Mouse (Mus musculus) hindbrain, postnatal 0 days (tissue): ENCODE measurements at regions not wholly inside any gene's neighbourhood (a gene's known extent, or its start where the extent isn't known, plus 50 kb on each side); places are given as distances from the start of the nearest gene placed in this dataset.

Experiments used
- ATAC-seq: fragments of 200-750 bp; cut with Nextera tagmentation; 2 replicates; pipeline ENCODE4 v1.8.0; 2017; ENCODE audit warnings: mild to moderate bottlenecking, moderate TSS enrichment, moderate library complexity
- DNase-seq: peaks from one replicate; pipeline ENCODE4 v3.0.0-alpha.2; 2015; ENCODE audit warnings: low spot score
- H3K27ac ChIP-seq: fragments of 300-500 bp; sonication (generic); 2 replicates; pipeline ENCODE4 v1.5.1; 2014; ENCODE audit warnings: mild to moderate bottlenecking
- H3K27me3 ChIP-seq: fragments of 300-500 bp; sonication (generic); 2 replicates; pipeline ENCODE4 v1.6.1; 2014; ENCODE audit warnings: low read length, mixed read lengths; ENCODE audit not compliant: insufficient read depth
- H3K36me3 ChIP-seq: fragments of 300-500 bp; sonication (generic); 2 replicates; pipeline ENCODE4 v1.6.1; 2014; ENCODE audit warnings: low read length, mixed read lengths; ENCODE audit not compliant: insufficient read depth
- H3K4me1 ChIP-seq: fragments of 300-500 bp; sonication (generic); 2 replicates; pipeline ENCODE4 v1.6.1; 2014; ENCODE audit warnings: antibody characterized with exemption, low read length, mixed read lengths; ENCODE audit not compliant: insufficient read depth
- H3K4me2 ChIP-seq: fragments of 300-500 bp; sonication (generic); 2 replicates; pipeline ENCODE4 v1.6.1; 2014; ENCODE audit warnings: low read depth, mild to moderate bottlenecking, low read length, moderate library complexity, mixed read lengths
- H3K4me3 ChIP-seq: fragments of 300-500 bp; sonication (generic); 2 replicates; pipeline ENCODE4 v1.5.1; 2014; ENCODE audit warnings: low read length
- H3K9ac ChIP-seq: fragments of 300-500 bp; sonication (generic); replicated peaks from 2 replicates; pipeline ENCODE4 v1.6.1; 2014; ENCODE audit warnings: mild to moderate bottlenecking, low read length, moderate library complexity, mixed read lengths
- H3K9me3 ChIP-seq: fragments of 300-500 bp; sonication (generic); 2 replicates; pipeline ENCODE4 v1.6.1; 2016; ENCODE audit warnings: low read length, mixed read lengths
- CTCF ChIP-seq: IDR thresholded peaks from 2 replicates; pipeline ENCODE4 v1.5.1; 2016; ENCODE audit warnings: antibody characterized with exemption, control low read depth, low read depth
- WGBS: fragments of 180-500 bp; shearing (Covaris S2); extraction: QIAGEN DNeasy Blood & Tissue Kit; methylation state at CpG from one replicate; pipeline ENCODE4 v1.1.7; 2014; 5-methylcytosine and 5-hydroxymethylcytosine counted together

DNA sequence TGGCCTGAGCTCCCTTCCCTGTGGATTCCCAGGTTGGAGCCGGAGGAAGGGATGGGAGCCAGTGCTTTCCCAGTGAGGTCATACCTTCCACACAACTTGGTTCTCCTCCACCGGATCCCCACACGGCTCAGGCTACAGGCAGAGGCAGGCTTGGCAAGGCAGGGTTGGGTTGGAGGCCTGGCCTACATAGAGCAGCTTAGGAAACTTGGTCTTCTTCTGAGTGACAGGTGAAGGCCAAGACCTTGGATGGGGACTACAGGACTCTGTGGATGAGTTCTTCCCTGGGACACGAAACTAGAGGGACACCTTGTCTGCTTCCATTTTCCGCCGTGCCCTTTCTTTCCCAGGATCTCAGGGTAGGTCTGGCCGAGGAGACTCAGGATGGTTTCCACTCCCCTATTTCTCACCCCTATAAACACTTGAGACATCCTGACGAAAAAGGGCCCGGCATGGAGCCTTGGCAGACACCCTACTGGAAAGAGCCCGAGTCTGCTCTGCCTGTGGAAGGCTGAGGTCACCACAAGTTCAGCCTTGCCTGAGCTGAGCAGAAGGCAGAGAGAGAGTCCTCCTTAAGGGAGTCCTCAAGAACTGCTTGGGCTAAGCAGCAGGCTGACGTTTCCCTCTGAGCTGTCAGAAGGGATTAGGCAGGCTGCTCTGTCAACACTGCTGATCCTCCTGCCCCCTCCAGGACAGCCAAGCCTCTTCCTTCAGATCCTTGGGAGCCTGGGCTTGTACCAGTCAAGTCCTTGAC, 207.5 kb upstream of the Tle3 start:
- H3K4me2 ChIP-seq = no peak overlapping the region
- ATAC-seq = no peak
- no peak for DNase-seq
- 0 out of 2 replicates have a peak, but pooled peaks cover 10% of the 10 kb centered on the region for H3K4me1 ChIP-seq
- H3K9me3 ChIP-seq = no peaks in the 10 kb centered on the region
- TF ChIP-seq CTCF = 0 out of 2 replicates have a peak, but pooled peaks have one; percentile 2
- 73% methylated on average over 11 of the region's 11 CpGs for WGBS
- H3K36me3 ChIP-seq = no peaks in the 10 kb centered on the region
- H3K27me3 ChIP-seq = no peaks in the 10 kb centered on the region
- no peak overlapping the region for H3K9ac ChIP-seq
- no peak overlapping the region for H3K4me3 ChIP-seq
- no peak overlapping the region for H3K27ac ChIP-seq

DNA sequence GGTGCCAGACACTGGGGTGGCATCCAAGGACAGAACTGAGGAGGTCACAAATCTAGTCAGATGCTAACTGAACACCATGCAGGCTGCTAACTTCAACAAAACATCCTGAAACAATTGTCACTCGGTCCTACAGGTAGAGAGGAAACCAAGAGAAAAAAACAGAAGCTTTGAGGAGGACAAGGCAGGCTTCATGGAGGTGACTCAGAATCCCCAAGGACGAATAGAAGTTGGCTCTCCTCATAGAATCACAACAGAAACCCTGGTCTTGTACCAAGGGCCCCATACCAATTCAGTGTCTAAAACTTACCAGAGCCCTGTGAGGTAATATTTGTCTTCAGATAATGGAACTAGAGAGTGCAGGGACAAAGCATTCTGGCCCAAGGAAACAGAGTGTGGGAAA, 206.1 kb upstream of the Tle3 start:
- TF ChIP-seq CTCF = no peak
- ATAC-seq (no peak), DNase-seq (no peak)
- no peak overlapping the region for H3K27ac ChIP-seq
- no peak overlapping the region for H3K4me3 ChIP-seq
- H3K36me3 ChIP-seq = no peaks in the 10 kb centered on the region
- H3K9me3 ChIP-seq = no peaks in the 10 kb centered on the region
- no peak overlapping the region for H3K4me2 ChIP-seq
- H3K27me3 ChIP-seq = no peaks in the 10 kb centered on the region
- H3K4me1 ChIP-seq = 0 out of 2 replicates have a peak, but pooled peaks cover 10% of the 10 kb centered on the region
- H3K9ac ChIP-seq = no peak overlapping the region
- WGBS = 86% methylated on average over 2 of the region's 2 CpGs

DNA sequence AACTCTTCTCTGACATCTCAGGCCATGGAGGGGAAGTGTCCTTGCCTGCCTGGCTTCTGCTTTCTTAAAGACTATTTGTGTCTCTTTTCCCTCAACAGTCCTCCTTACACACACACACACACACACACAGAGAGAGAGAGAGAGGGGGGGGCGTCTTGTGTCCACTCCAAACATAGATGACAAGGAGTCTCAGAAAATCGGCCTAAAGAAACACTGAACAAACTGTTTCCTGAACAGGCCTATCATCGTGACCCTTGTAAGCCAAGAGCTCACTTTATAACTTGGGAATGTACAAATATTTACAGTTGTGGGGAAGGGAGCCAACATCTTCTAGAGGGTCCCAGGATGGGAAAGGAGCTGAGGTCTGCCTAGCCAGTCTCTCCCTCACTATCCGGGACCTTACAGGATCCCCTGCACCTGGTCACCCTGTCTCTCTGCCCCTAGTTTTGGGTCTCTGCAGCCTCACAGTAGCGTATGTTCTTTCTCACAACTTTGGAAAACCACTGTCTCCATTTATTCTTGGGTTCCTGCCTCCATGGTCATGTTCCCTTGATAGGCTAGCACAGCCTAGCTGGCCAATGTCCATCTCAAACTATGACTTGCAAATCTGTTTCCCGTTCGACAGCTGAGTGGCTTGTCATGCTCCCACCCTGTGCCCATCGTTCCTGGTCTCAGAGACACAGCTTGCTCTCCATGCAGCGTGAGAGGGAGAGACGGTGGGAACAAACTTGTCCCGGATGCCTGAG, 204.9 kb upstream of the Tle3 start:
- no peak overlapping the region for H3K27ac ChIP-seq
- WGBS = 78% methylated on average over 11 of the region's 11 CpGs
- H3K27me3 ChIP-seq = no peaks in the 10 kb centered on the region
- H3K9me3 ChIP-seq = no peaks in the 10 kb centered on the region
- H3K4me3 ChIP-seq = no peak overlapping the region
- H3K36me3 ChIP-seq = no peaks in the 10 kb centered on the region
- ATAC-seq (no peak), DNase-seq (no peak)
- no peak overlapping the region for H3K9ac ChIP-seq
- TF ChIP-seq CTCF = no peak
- H3K4me1 ChIP-seq = 0 out of 2 replicates have a peak, but pooled peaks cover 10% of the 10 kb centered on the region
- H3K4me2 ChIP-seq = no peak overlapping the region

DNA sequence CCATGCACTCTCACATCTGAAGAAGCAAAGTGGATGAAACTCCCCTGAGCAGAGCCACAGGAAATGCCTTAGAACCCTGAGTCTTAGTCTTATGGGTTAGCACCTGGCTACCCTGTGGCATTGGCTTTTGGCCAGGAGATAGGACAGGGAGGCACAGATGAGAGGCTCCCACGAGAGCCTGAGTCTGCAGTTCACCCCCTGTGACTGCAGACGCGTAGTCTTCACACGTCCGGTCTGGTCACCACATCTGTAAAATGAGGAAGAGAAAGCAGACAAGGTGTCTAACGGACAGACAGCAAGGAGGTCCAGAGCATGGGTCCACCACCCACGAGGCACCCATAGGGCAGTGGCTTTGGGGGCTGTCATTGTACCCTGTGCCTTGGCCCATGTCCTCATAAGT, 203.2 kb upstream of the Tle3 start:
- no peak for DNase-seq
- TF ChIP-seq CTCF = no peak
- WGBS = 86% methylated on average over 7 of the region's 7 CpGs

DNA sequence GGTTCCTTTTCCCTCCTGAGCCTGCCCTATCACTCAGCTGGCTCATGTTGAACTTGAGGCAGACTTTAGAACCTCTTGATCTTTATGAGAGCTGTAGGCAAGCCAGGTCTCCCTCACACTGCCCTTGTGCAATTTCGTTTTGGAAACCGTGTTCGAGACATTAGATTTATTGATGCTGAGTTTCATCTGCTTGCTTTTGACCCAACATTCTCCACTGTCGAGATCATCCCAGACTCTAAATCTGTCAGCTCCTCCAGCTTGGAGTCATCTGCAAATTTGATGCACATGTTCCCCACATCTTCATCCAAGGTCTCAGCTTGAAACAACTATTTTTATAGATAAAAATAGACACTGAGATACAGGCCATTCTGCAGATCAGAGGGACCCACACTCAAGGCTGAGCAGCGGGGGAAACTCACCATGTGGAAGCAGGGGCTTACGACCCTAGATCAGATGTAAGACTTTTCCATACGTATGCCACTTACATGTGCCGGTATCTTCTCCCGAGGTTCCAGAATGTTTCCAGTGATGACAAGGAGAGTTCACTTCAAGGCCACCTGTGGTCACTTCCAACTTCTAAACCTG, 202.6 kb upstream of the Tle3 start:
- H3K9me3 ChIP-seq = no peaks in the 10 kb centered on the region
- TF ChIP-seq CTCF = no peak
- H3K36me3 ChIP-seq = no peaks in the 10 kb centered on the region
- no peak overlapping the region for H3K4me3 ChIP-seq
- no peaks in the 10 kb centered on the region for H3K27me3 ChIP-seq
- 93% methylated on average over 9 of the region's 9 CpGs for WGBS
- H3K4me2 ChIP-seq = no peak overlapping the region
- H3K4me1 ChIP-seq = no peaks in the 10 kb centered on the region
- no peak overlapping the region for H3K9ac ChIP-seq
- ATAC-seq (no peak), DNase-seq (no peak)
- no peak overlapping the region for H3K27ac ChIP-seq

More for the DNA sequence above, 203.2 kb upstream of the Tle3 start:
- no peaks in the 10 kb centered on the region for H3K36me3 ChIP-seq
- no peak overlapping the region for H3K4me3 ChIP-seq
- H3K4me2 ChIP-seq = no peak overlapping the region
- 0 out of 2 replicates have a peak, but pooled peaks cover 5% of the 10 kb centered on the region for H3K4me1 ChIP-seq
- no peaks in the 10 kb centered on the region for H3K9me3 ChIP-seq
- H3K27ac ChIP-seq = no peak overlapping the region
- no peak for ATAC-seq
- no peaks in the 10 kb centered on the region for H3K27me3 ChIP-seq
- no peak overlapping the region for H3K9ac ChIP-seq

DNA sequence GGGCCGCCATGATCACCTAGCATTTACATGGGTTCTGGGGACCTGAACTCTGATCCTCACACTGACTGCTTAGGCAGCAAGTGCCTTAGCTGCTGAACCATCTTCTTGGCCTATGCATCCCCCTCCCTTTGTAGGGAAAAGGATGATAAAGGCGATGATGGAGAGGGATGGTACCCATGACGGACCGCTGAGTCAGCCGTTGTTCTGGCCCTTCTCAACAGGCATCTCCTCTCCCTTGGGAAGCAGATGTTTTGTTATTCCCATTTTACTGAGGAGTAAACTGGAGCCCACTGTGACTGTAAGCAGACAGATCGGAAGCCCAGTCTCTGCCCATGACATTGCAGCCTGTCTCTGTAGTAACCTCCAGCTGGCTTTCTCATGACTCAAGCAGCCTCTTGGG, 201.2 kb upstream of the Tle3 start:
- Histone ChIP-seq H3K4me1 (no peaks in the 10 kb centered on the region), H3K27me3 (no peaks in the 10 kb centered on the region), H3K27ac (no peak overlapping the region), H3K9ac (no peak overlapping the region), H3K4me2 (no peak overlapping the region), H3K4me3 (no peak overlapping the region), H3K9me3 (no peaks in the 10 kb centered on the region), H3K36me3 (no peaks in the 10 kb centered on the region)
- DNase-seq (no peak), ATAC-seq (no peak)
- WGBS = 95% methylated on average over 6 of the region's 6 CpGs
- TF ChIP-seq CTCF = no peak

DNA sequence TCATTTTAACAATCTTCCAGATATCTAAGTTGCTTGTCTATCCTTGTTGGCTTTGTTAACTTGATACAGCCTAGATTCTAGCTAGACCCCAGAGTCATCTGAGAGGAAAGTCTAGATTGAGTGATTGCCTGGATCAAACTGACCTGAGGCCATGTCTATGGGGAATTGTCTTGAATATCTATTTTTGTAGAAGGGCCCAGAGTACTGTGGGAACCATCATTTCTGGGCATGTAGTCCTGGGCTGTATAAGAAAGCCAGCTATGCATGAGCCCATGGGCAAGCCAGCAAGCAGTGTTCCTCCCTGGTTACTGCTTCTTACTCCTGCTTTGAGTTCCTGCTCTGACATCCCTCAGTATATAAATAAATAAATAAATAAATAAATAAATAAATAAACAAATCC, 199.7 kb upstream of the Tle3 start:
- ATAC-seq (no peak), DNase-seq (no peak)
- TF ChIP-seq CTCF = no peak
- no peak overlapping the region for H3K4me2 ChIP-seq
- H3K27me3 ChIP-seq = no peaks in the 10 kb centered on the region
- no peak overlapping the region for H3K4me3 ChIP-seq
- H3K9me3 ChIP-seq = no peaks in the 10 kb centered on the region
- no peak overlapping the region for H3K27ac ChIP-seq
- no peak overlapping the region for H3K9ac ChIP-seq
- no peaks in the 10 kb centered on the region for H3K4me1 ChIP-seq
- H3K36me3 ChIP-seq = no peaks in the 10 kb centered on the region
